Mouse (Mus musculus): ENCODE measurements around the gene Tulp2. TPM values are rescaled to one million over a fixed set of nuclear protein-coding genes. Genes with fewer than 3 reads are reported as not detected.
A peak's percentile ranks its signal among the peaks of the same experiment; 100 is the strongest.

The Tulp2 gene
- 0.61 and 1.0 TPM in 2 replicates for polyA plus RNA-seq (2015; fragmentation: Nextera tagmentation; extraction: Ambion mirVana)

GRCm38 (mm10) chr7:45481374-45481927 lies at the start of gene Tulp2:
Gene Tulp2 (plus strand): TSS chr7:45481877.
- H3K36me3 ChIP-seq, result no peaks in the 10 kb centered on the region
- H3K27ac ChIP-seq, result no peak within 1 kb of the TSS
- H3K9me3 ChIP-seq, result no peaks in the 10 kb centered on the region
- H3K4me1 ChIP-seq, result no peaks in the 10 kb centered on the region
- 50% methylated on average over 15 of the region's 15 CpGs for WGBS
- H3K4me2 ChIP-seq, result no peak within 1 kb of the TSS
- no peak for ATAC-seq (ENCODE audit: insufficient number of reproducible peaks, low FRiP score, low TSS enrichment, low read depth)
- H3K27me3 ChIP-seq, result no peaks in the 10 kb centered on the region
- H3K4me3 ChIP-seq, result no peak within 1 kb of the TSS
- H3K9ac ChIP-seq, result no peak within 1 kb of the TSS

- Histone ChIP-seq H3K4me2 (peak overlapping the region; percentile 90), H3K9me3 (no peaks in the 10 kb centered on the region), H3K27ac (peak overlapping the region; percentile 92), H3K36me3 (peaks cover 38% of the 10 kb centered on the region), H3K4me1 (peaks cover 44% of the 10 kb centered on the region), H3K27me3 (no peaks in the 10 kb centered on the region), H3K9ac (peak overlapping the region; percentile 90), H3K4me3 (peak overlapping the region; percentile 62)
- WGBS, result under 1% methylated on average over 7 of the region's 7 CpGs
- ATAC-seq (ENCODE audit: insufficient number of reproducible peaks, low FRiP score, low TSS enrichment, low read depth), result no peak
Observed at GRCm38 (mm10) chr7:45433835-45434202, 47.9 kb upstream of the Tulp2 start.

- Histone ChIP-seq H3K4me3 (peak within 1 kb of the TSS; percentile 62), H3K36me3 (peaks cover 33% of the 10 kb centered on the region), H3K4me1 (peaks cover 44% of the 10 kb centered on the region), H3K27me3 (no peaks in the 10 kb centered on the region), H3K27ac (peak within 1 kb of the TSS; percentile 92), H3K9me3 (no peaks in the 10 kb centered on the region), H3K4me2 (peak within 1 kb of the TSS; percentile 90), H3K9ac (peak within 1 kb of the TSS; percentile 90)
- under 1% methylated on average over 45 of the region's 45 CpGs for WGBS
- ATAC-seq (ENCODE audit: insufficient number of reproducible peaks, low FRiP score, low TSS enrichment, low read depth), result peak; percentile 97
Observed at GRCm38 (mm10) chr7:45434203-45435015, 47.3 kb upstream of the Tulp2 start, which contains the start of gene Gys1. Gene Gys1 (plus strand): TSS chr7:45434844.

- Histone ChIP-seq H3K4me2 (peak overlapping the region; percentile 72), H3K27me3 (no peaks in the 10 kb centered on the region), H3K36me3 (peaks cover 33% of the 10 kb centered on the region), H3K27ac (peak overlapping the region; percentile 83), H3K4me3 (peak overlapping the region; percentile 62), H3K9ac (peak overlapping the region; percentile 72), H3K4me1 (peaks cover 44% of the 10 kb centered on the region), H3K9me3 (no peaks in the 10 kb centered on the region)
- 3% methylated on average over 16 of the region's 16 CpGs for WGBS
- no peak for ATAC-seq (ENCODE audit: insufficient number of reproducible peaks, low FRiP score, low TSS enrichment, low read depth)
Observed at GRCm38 (mm10) chr7:45435038-45435437, 46.6 kb upstream of the Tulp2 start.

- Histone ChIP-seq H3K4me3 (peak overlapping the region; percentile 62; the same call in 1 of the 2 replicates), H3K4me1 (peaks cover 44% of the 10 kb centered on the region), H3K27me3 (no peaks in the 10 kb centered on the region), H3K36me3 (peaks cover 27% of the 10 kb centered on the region), H3K9me3 (no peaks in the 10 kb centered on the region), H3K27ac (no peak overlapping the region), H3K4me2 (peak overlapping the region; percentile 72), H3K9ac (no peak overlapping the region)
- no peak for ATAC-seq (ENCODE audit: insufficient number of reproducible peaks, low FRiP score, low TSS enrichment, low read depth)
- WGBS, result 90% methylated on average over 5 of the region's 5 CpGs
Observed at GRCm38 (mm10) chr7:45436444-45436843, 45.2 kb upstream of the Tulp2 start.

- no peak for ATAC-seq (ENCODE audit: insufficient number of reproducible peaks, low FRiP score, low TSS enrichment, low read depth)
- 27% methylated on average over 6 of the region's 6 CpGs for WGBS
- Histone ChIP-seq H3K4me2 (peak overlapping the region; percentile 7; the same call in 1 of the 2 replicates), H3K27ac (no peak overlapping the region), H3K36me3 (peaks cover 26% of the 10 kb centered on the region), H3K9ac (no peak overlapping the region), H3K27me3 (no peaks in the 10 kb centered on the region), H3K9me3 (no peaks in the 10 kb centered on the region), H3K4me1 (peaks cover 44% of the 10 kb centered on the region), H3K4me3 (no peak overlapping the region)
Observed at GRCm38 (mm10) chr7:45437046-45437445, 44.6 kb upstream of the Tulp2 start.

- ATAC-seq (ENCODE audit: insufficient number of reproducible peaks, low FRiP score, low TSS enrichment, low read depth), result no peak
- Histone ChIP-seq H3K4me2 (peak within 1 kb of the TSS; percentile 20; the same call in 1 of the 2 replicates), H3K9me3 (no peaks in the 10 kb centered on the region), H3K4me3 (no peak within 1 kb of the TSS), H3K9ac (peak within 1 kb of the TSS; percentile 20; the same call in 1 of the 2 replicates), H3K27me3 (no peaks in the 10 kb centered on the region), H3K27ac (no peak within 1 kb of the TSS), H3K4me1 (peaks cover 41% of the 10 kb centered on the region), H3K36me3 (peaks cover 25% of the 10 kb centered on the region)
- 14% methylated on average over 19 of the region's 19 CpGs for WGBS
Observed at GRCm38 (mm10) chr7:45437521-45438276, 44.0 kb upstream of the Tulp2 start, which contains the start of gene Ruvbl2. Gene Ruvbl2 (minus strand): TSS chr7:45438096.

GRCm38 (mm10) chr7:45443526-45444420 lies 37.9 kb upstream of the Tulp2 start:
- no peak for ATAC-seq (ENCODE audit: insufficient number of reproducible peaks, low FRiP score, low TSS enrichment, low read depth)
- Histone ChIP-seq H3K9ac (no peak overlapping the region), H3K4me3 (no peak overlapping the region), H3K27ac (no peak overlapping the region), H3K4me2 (no peak overlapping the region), H3K36me3 (peaks cover 72% of the 10 kb centered on the region), H3K4me1 (no peaks in the 10 kb centered on the region), H3K9me3 (no peaks in the 10 kb centered on the region), H3K27me3 (no peaks in the 10 kb centered on the region)
- 84% methylated on average over 22 of the region's 22 CpGs for WGBS

- Histone ChIP-seq H3K9ac (no peak overlapping the region), H3K4me1 (0 out of 2 replicates have a peak, but pooled peaks cover 4% of the 10 kb centered on the region), H3K27ac (no peak overlapping the region), H3K4me2 (no peak overlapping the region), H3K27me3 (no peaks in the 10 kb centered on the region), H3K36me3 (peaks cover 62% of the 10 kb centered on the region), H3K9me3 (no peaks in the 10 kb centered on the region), H3K4me3 (no peak overlapping the region)
- no peak for ATAC-seq (ENCODE audit: insufficient number of reproducible peaks, low FRiP score, low TSS enrichment, low read depth)
Observed at GRCm38 (mm10) chr7:45446589-45446988, 35.1 kb upstream of the Tulp2 start.

- ATAC-seq (ENCODE audit: insufficient number of reproducible peaks, low FRiP score, low TSS enrichment, low read depth), result no peak
- Histone ChIP-seq H3K27me3 (no peaks in the 10 kb centered on the region), H3K36me3 (peaks cover 65% of the 10 kb centered on the region), H3K9me3 (no peaks in the 10 kb centered on the region), H3K4me3 (no peak overlapping the region), H3K4me1 (0 out of 2 replicates have a peak, but pooled peaks cover 4% of the 10 kb centered on the region), H3K9ac (no peak overlapping the region), H3K4me2 (no peak overlapping the region), H3K27ac (no peak overlapping the region)
- WGBS, result 35% methylated on average over 11 of the region's 11 CpGs
Observed at GRCm38 (mm10) chr7:45447325-45447990, 34.2 kb upstream of the Tulp2 start.

All from limb, embryonic 15.5 days (tissue).